Mouse (Mus musculus): ENCODE data around the gene Tff2.

GRCm38 (mm10) chr17:31192663-31193062 lies 48.6 kb upstream of the Tff2 start:
- no peak for TF ChIP-seq GABPA (IDR thresholded peaks at IDR 0.05; ENCODE audit: insufficient replicate concordance, low read depth, low read length)
- no peak for TF ChIP-seq POLR2A (IDR thresholded peaks at IDR 0.05; ENCODE audit: low read depth, low read length)
- TF ChIP-seq ELF1 (IDR thresholded peaks at IDR 0.05; ENCODE audit: low read depth, low read length), result no peak
- TF ChIP-seq CTCF (conservative IDR thresholded peaks at IDR 0.05 in 1 of 2, IDR thresholded peaks at IDR 0.05 in 1 of 2; ENCODE audit: low read depth in 2 of 2, low read length in 2 of 2), result no peak
- TF ChIP-seq TBP (conservative IDR thresholded peaks at IDR 0.05; ENCODE audit: low read depth, low read length), result no peak
